Mouse (Mus musculus): ENCODE measurements around the gene Znhit6. TPM values are rescaled to one million over a fixed set of nuclear protein-coding genes. Genes with fewer than 3 reads are reported as not detected.

Znhit6 gene
- polyA plus RNA-seq, 1 experiment: 20.6 TPM

DNA sequence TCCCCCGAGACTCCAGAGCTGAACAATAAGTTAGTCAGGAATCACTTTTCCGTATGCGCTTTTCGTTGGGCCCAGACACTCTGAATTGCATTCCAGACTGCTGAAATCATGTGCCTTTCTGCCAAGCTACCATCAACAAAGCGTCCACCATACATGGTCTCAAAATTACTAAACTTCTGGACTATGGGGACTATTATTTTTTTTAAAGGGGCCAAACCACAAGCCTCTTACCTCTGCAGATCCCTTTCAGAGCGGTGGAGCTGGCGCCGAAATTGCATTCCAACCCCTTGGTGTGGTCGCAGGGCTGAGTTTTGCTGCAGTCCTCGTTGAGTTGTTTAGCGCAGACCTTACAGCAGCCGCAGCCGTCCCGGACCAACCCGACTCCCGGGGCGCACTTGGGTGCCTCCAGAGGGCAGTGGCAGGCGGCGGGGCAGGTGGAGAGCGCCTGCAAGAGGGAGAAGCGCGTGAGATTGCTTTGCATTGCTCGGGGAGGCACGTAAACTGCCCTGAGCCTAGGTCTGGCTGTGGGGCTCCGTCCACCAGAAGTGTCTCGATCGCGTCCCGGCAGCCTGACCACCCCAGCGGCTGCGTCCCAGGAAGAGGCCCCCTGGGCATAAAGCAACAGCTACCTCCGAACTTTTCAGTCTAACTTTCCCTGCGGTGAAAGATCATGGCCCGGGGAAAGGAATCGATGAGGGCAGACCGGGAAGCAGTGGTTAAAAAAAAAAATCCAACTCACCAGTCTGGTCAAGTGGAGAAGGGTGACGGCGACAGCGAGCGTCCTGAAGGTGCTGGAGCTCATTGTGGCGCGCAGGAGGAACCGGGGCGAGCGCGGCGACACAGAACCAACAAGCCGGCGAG lies 73.2 kb downstream of the Znhit6 start:
- peak overlapping the region; percentile 65 for H3K4me3 ChIP-seq
- peak overlapping the region; percentile 43 for H3ac ChIP-seq (ENCODE audit: control insufficient read depth, insufficient read length)
- TF ChIP-seq POLR2AphosphoS2 (IDR thresholded peaks at IDR 0.05; ENCODE audit: insufficient read length, low read depth) (peak; percentile 13), MYOD1 (IDR thresholded peaks at IDR 0.05; ENCODE audit: control insufficient read depth in 1 of 3, insufficient read length in 2 of 3, low read depth in 2 of 3) (peak in 2 of 3 experiments; percentile 46 to 63), MYOG (IDR thresholded peaks at IDR 0.05; ENCODE audit: control insufficient read depth in 1 of 3, insufficient read depth in 1 of 3, insufficient read length in 2 of 3, low read depth in 2 of 3) (peak in 2 of 3 experiments; percentile 48 to 72), MAX (IDR thresholded peaks at IDR 0.05; ENCODE audit: low read depth) (no peak), POLR2A (IDR thresholded peaks at IDR 0.05; ENCODE audit: insufficient read length, low read depth) (peak; percentile 16), SRF (IDR thresholded peaks at IDR 0.05; ENCODE audit: control insufficient read depth, insufficient read length, low read depth) (no peak)
- H3K36me3 ChIP-seq (ENCODE audit: control insufficient read depth, insufficient read depth): peaks cover 8% of the 10 kb centered on the region
- no peaks in the 10 kb centered on the region for H3K27me3 ChIP-seq (ENCODE audit: control insufficient read depth, insufficient read depth, insufficient read length)
- H3K79me2 ChIP-seq (ENCODE audit: control insufficient read depth, insufficient read depth): peaks cover 20% of the 10 kb centered on the region
- H3K4me2 ChIP-seq (ENCODE audit: low read depth): peak overlapping the region; percentile 93

GRCm38 (mm10) chr3:145649852-145650202 lies 73.8 kb downstream of the Znhit6 start, which contains the start of gene Ccn1:
Gene Ccn1, minus strand, starts transcription at chr3:145649981.
- H3K4me2 ChIP-seq (ENCODE audit: low read depth): peak within 1 kb of the TSS; percentile 93
- H3K27me3 ChIP-seq (ENCODE audit: control insufficient read depth, insufficient read depth, insufficient read length): no peaks in the 10 kb centered on the region
- TF ChIP-seq POLR2A (IDR thresholded peaks at IDR 0.05; ENCODE audit: insufficient read length, low read depth): peak; percentile 98
- no peak for TF ChIP-seq MYOG (IDR thresholded peaks at IDR 0.05; ENCODE audit: control insufficient read depth in 1 of 3, insufficient read depth in 1 of 3, insufficient read length in 2 of 3, low read depth in 2 of 3)
- no peak for TF ChIP-seq E2F4 (IDR thresholded peaks at IDR 0.05; ENCODE audit: insufficient read depth)
- no peak for TF ChIP-seq TCF12 (IDR thresholded peaks at IDR 0.05; ENCODE audit: insufficient read depth, poor library complexity, severe bottlenecking)
- TF ChIP-seq CEBPB (IDR thresholded peaks at IDR 0.05; ENCODE audit: insufficient read depth, poor library complexity, severe bottlenecking): no peak
- no peak for TF ChIP-seq SRF (IDR thresholded peaks at IDR 0.05; ENCODE audit: control insufficient read depth, insufficient read length, low read depth)
- peak; percentile 99 for TF ChIP-seq POLR2AphosphoS2 (IDR thresholded peaks at IDR 0.05; ENCODE audit: insufficient read length, low read depth)
- TF ChIP-seq USF1 (IDR thresholded peaks at IDR 0.05; ENCODE audit: low read depth): peak; percentile 8
- peaks cover 8% of the 10 kb centered on the region for H3K36me3 ChIP-seq (ENCODE audit: control insufficient read depth, insufficient read depth)
- peaks cover 22% of the 10 kb centered on the region for H3K79me2 ChIP-seq (ENCODE audit: control insufficient read depth, insufficient read depth)
- peak within 1 kb of the TSS; percentile 65 for H3K4me3 ChIP-seq
- peak within 1 kb of the TSS; percentile 43 for H3ac ChIP-seq (ENCODE audit: control insufficient read depth, insufficient read length)

- Histone ChIP-seq H3K79me2 (ENCODE audit: control insufficient read depth, insufficient read depth) (peaks cover 27% of the 10 kb centered on the region), H3K36me3 (ENCODE audit: control insufficient read depth, insufficient read depth) (peaks cover 8% of the 10 kb centered on the region), H3K4me3 (peak overlapping the region; percentile 65), H3ac (ENCODE audit: control insufficient read depth, insufficient read length) (peak overlapping the region; percentile 43), H3K4me2 (ENCODE audit: low read depth) (peak overlapping the region; percentile 93), H3K27me3 (ENCODE audit: control insufficient read depth, insufficient read depth, insufficient read length) (no peaks in the 10 kb centered on the region)
- TF ChIP-seq MAX (IDR thresholded peaks at IDR 0.05; ENCODE audit: low read depth) (no peak), USF1 (IDR thresholded peaks at IDR 0.05; ENCODE audit: low read depth) (no peak), POLR2A (IDR thresholded peaks at IDR 0.05; ENCODE audit: insufficient read length, low read depth) (no peak), SRF (IDR thresholded peaks at IDR 0.05; ENCODE audit: control insufficient read depth, insufficient read length, low read depth) (no peak), MYOG (IDR thresholded peaks at IDR 0.05; ENCODE audit: control insufficient read depth in 1 of 3, insufficient read depth in 1 of 3, insufficient read length in 2 of 3, low read depth in 2 of 3) (no peak), TCF12 (IDR thresholded peaks at IDR 0.05; ENCODE audit: insufficient read depth, poor library complexity, severe bottlenecking) (no peak), POLR2AphosphoS2 (IDR thresholded peaks at IDR 0.05; ENCODE audit: insufficient read length, low read depth) (no peak), CEBPB (IDR thresholded peaks at IDR 0.05; ENCODE audit: insufficient read depth, poor library complexity, severe bottlenecking) (no peak), E2F4 (IDR thresholded peaks at IDR 0.05; ENCODE audit: insufficient read depth) (no peak), MYOD1 (IDR thresholded peaks at IDR 0.05; ENCODE audit: control insufficient read depth in 1 of 3, insufficient read length in 2 of 3, low read depth in 2 of 3) (no peak), REST (IDR thresholded peaks at IDR 0.05; ENCODE audit: insufficient read depth, insufficient read length) (no peak), TCF3 (IDR thresholded peaks at IDR 0.05; ENCODE audit: insufficient read length, low read depth) (no peak)
Measured at GRCm38 (mm10) chr3:145650298-145651011, 74.5 kb downstream of the Znhit6 start.

- Histone ChIP-seq H3K27me3 (ENCODE audit: control insufficient read depth, insufficient read depth, insufficient read length) (no peaks in the 10 kb centered on the region), H3ac (ENCODE audit: control insufficient read depth, insufficient read length) (peak overlapping the region; percentile 53), H3K79me2 (ENCODE audit: control insufficient read depth, insufficient read depth) (peaks cover 35% of the 10 kb centered on the region), H3K36me3 (ENCODE audit: control insufficient read depth, insufficient read depth) (peaks cover 8% of the 10 kb centered on the region), H3K4me3 (peak overlapping the region; percentile 65), H3K4me2 (ENCODE audit: low read depth) (peak overlapping the region; percentile 93)
- TF ChIP-seq CEBPB (IDR thresholded peaks at IDR 0.05; ENCODE audit: insufficient read depth, poor library complexity, severe bottlenecking) (no peak), SRF (IDR thresholded peaks at IDR 0.05; ENCODE audit: control insufficient read depth, insufficient read length, low read depth) (peak; percentile 92), MYOD1 (IDR thresholded peaks at IDR 0.05; ENCODE audit: control insufficient read depth in 1 of 3, insufficient read length in 2 of 3, low read depth in 2 of 3) (peak in 1 of 3 experiments; percentile 33), POLR2A (IDR thresholded peaks at IDR 0.05; ENCODE audit: insufficient read length, low read depth) (peak; percentile 12), MYOG (IDR thresholded peaks at IDR 0.05; ENCODE audit: control insufficient read depth in 1 of 3, insufficient read depth in 1 of 3, insufficient read length in 2 of 3, low read depth in 2 of 3) (no peak)
Measured at GRCm38 (mm10) chr3:145651029-145651977, 75.3 kb downstream of the Znhit6 start.
